Mouse (Mus musculus) lung, embryonic 14.5 days (tissue): Measurements from ENCODE around the gene Ampd3. TPM values are rescaled to one million over a fixed set of nuclear protein-coding genes. Genes with fewer than 3 reads are reported as not detected.
A peak's percentile ranks its signal among the peaks of the same experiment; 100 is the strongest.

Experiments used
- ATAC-seq: fragments of 200-750 bp; cut with Nextera tagmentation; 2 replicates; pipeline ENCODE4 v1.8.0; 2017; ENCODE audit warnings: mild to moderate bottlenecking, moderate TSS enrichment, moderate library complexity; ENCODE audit not compliant: insufficient read depth
- DNase-seq: peaks from one replicate; pipeline ENCODE4 v3.0.0-alpha.2; 2015
- H3K27ac ChIP-seq: fragments of 300-500 bp; sonication (generic); 2 replicates; pipeline ENCODE4 v1.5.1; 2014; ENCODE audit warnings: low read depth, mild to moderate bottlenecking, moderate library complexity
- H3K27me3 ChIP-seq: fragments of 300-500 bp; sonication (generic); 2 replicates; pipeline ENCODE4 v1.6.1; 2014; ENCODE audit warnings: low read length, control low read depth; ENCODE audit not compliant: insufficient read depth
- H3K36me3 ChIP-seq: fragments of 300-500 bp; sonication (generic); 2 replicates; pipeline ENCODE4 v1.6.1; 2014; ENCODE audit warnings: control low read depth; ENCODE audit not compliant: insufficient read depth
- H3K4me1 ChIP-seq: fragments of 300-500 bp; sonication (generic); 2 replicates; pipeline ENCODE4 v1.6.1; 2014; ENCODE audit warnings: antibody characterized with exemption, control low read depth; ENCODE audit not compliant: insufficient read depth
- H3K4me2 ChIP-seq: fragments of 300-500 bp; sonication (generic); 2 replicates; pipeline ENCODE4 v1.6.1; 2014; ENCODE audit warnings: mild to moderate bottlenecking
- H3K4me3 ChIP-seq: fragments of 300-500 bp; sonication (generic); 2 replicates; pipeline ENCODE4 v1.5.1; 2014; ENCODE audit warnings: low read depth, low read length
- H3K9ac ChIP-seq: fragments of 300-500 bp; sonication (generic); 2 replicates; pipeline ENCODE4 v1.6.1; 2014
- H3K9me3 ChIP-seq: fragments of 300-500 bp; sonication (generic); 2 replicates; pipeline ENCODE4 v1.6.1; 2016; ENCODE audit warnings: low read depth, low read length, control low read depth
- CTCF ChIP-seq: IDR thresholded peaks from 2 replicates; pipeline ENCODE4 v1.5.1; 2016; ENCODE audit warnings: antibody characterized with exemption, low read depth
- WGBS: fragments of 180-500 bp; shearing (Covaris S2); extraction: QIAGEN DNeasy Blood & Tissue Kit; methylation state at CpG from one replicate; pipeline ENCODE4 v1.1.7; 2014; 5-methylcytosine and 5-hydroxymethylcytosine counted together
- polyA plus RNA-seq: library from polyadenylated mRNA; unstranded; fragments of >200 nt; fragmentation: Nextera tagmentation; extraction: Ambion mirVana; gene quantifications from 2 replicates; pipeline ENCODE4 v1.2.1, GENCODE M21; 2014

The Ampd3 gene
- polyA plus RNA-seq, 1 experiment from 2014 or later: 1.4 TPM

GRCm38 (mm10) chr7:110818787-110819350 lies 50.9 kb downstream of the Ampd3 start:
- Histone ChIP-seq H3K4me1 (no peaks in the 10 kb centered on the region), H3K36me3 (peaks cover 26% of the 10 kb centered on the region), H3K27ac (no peak overlapping the region), H3K4me2 (no peak overlapping the region), H3K9me3 (no peaks in the 10 kb centered on the region), H3K4me3 (no peak overlapping the region), H3K27me3 (no peaks in the 10 kb centered on the region), H3K9ac (no peak overlapping the region)
- no peak for TF ChIP-seq CTCF
- ATAC-seq: no peak
- WGBS: 50% methylated on average over 11 of the region's 11 CpGs
- DNase-seq: no peak

- Histone ChIP-seq H3K9me3 (no peaks in the 10 kb centered on the region), H3K27ac (no peak overlapping the region), H3K27me3 (no peaks in the 10 kb centered on the region), H3K4me3 (no peak overlapping the region), H3K9ac (no peak overlapping the region), H3K4me2 (no peak overlapping the region), H3K36me3 (peaks cover 33% of the 10 kb centered on the region), H3K4me1 (no peaks in the 10 kb centered on the region)
- WGBS: 19% methylated on average over 5 of the region's 5 CpGs
- ATAC-seq (peak; percentile 19; the same call in 1 of the 2 replicates), DNase-seq (no peak)
- TF ChIP-seq CTCF: peak; percentile 11; the same call in 1 of the 2 replicates
These were observed 53.1 kb downstream of the Ampd3 start for GRCm38 (mm10) chr7:110821068-110821467.

- DNase-seq (peak; percentile 87), ATAC-seq (peak; percentile 65; the same call in 1 of the 2 replicates)
- Histone ChIP-seq H3K4me1 (no peaks in the 10 kb centered on the region), H3K36me3 (peaks cover 33% of the 10 kb centered on the region), H3K4me2 (no peak overlapping the region), H3K27me3 (no peaks in the 10 kb centered on the region), H3K4me3 (no peak overlapping the region), H3K9ac (no peak overlapping the region), H3K9me3 (no peaks in the 10 kb centered on the region), H3K27ac (no peak overlapping the region; the same call in 1 of the 2 replicates)
- TF ChIP-seq CTCF: no peak
- 41% methylated on average over 3 of the region's 3 CpGs for WGBS
These were observed 53.6 kb downstream of the Ampd3 start for GRCm38 (mm10) chr7:110821653-110822052.

GRCm38 (mm10) chr7:110822055-110822454 lies 54.0 kb downstream of the Ampd3 start:
- 30% methylated on average over 4 of the region's 4 CpGs for WGBS
- no peaks in the 10 kb centered on the region for H3K9me3 ChIP-seq
- no peak overlapping the region for H3K27ac ChIP-seq
- no peaks in the 10 kb centered on the region for H3K27me3 ChIP-seq
- no peak overlapping the region for H3K9ac ChIP-seq
- no peak overlapping the region for H3K4me3 ChIP-seq
- no peak for DNase-seq
- peaks cover 35% of the 10 kb centered on the region for H3K36me3 ChIP-seq
- no peaks in the 10 kb centered on the region for H3K4me1 ChIP-seq
- no peak overlapping the region for H3K4me2 ChIP-seq
- TF ChIP-seq CTCF: no peak
- no peak for ATAC-seq

GRCm38 (mm10) chr7:110823076-110823475 lies 55.1 kb downstream of the Ampd3 start:
- Histone ChIP-seq H3K9ac (no peak overlapping the region), H3K4me2 (no peak overlapping the region), H3K27me3 (no peaks in the 10 kb centered on the region), H3K9me3 (no peaks in the 10 kb centered on the region), H3K4me3 (no peak overlapping the region), H3K4me1 (no peaks in the 10 kb centered on the region), H3K27ac (no peak overlapping the region), H3K36me3 (peaks cover 35% of the 10 kb centered on the region)
- WGBS: 46% methylated on average over 8 of the region's 8 CpGs
- DNase-seq (no peak), ATAC-seq (no peak)
- TF ChIP-seq CTCF: no peak

GRCm38 (mm10) chr7:110823593-110823992 lies 55.6 kb downstream of the Ampd3 start:
- no peak for TF ChIP-seq CTCF
- H3K27ac ChIP-seq: no peak overlapping the region
- no peaks in the 10 kb centered on the region for H3K27me3 ChIP-seq
- H3K36me3 ChIP-seq: peaks cover 35% of the 10 kb centered on the region
- H3K4me3 ChIP-seq: no peak overlapping the region
- no peaks in the 10 kb centered on the region for H3K9me3 ChIP-seq
- peak; percentile 14; the same call in 1 of the 2 replicates for ATAC-seq
- DNase-seq: peak; percentile 72
- H3K4me1 ChIP-seq: no peaks in the 10 kb centered on the region
- H3K9ac ChIP-seq: no peak overlapping the region
- WGBS: 51% methylated on average over 4 of the region's 4 CpGs
- H3K4me2 ChIP-seq: no peak overlapping the region

- no peaks in the 10 kb centered on the region for H3K9me3 ChIP-seq
- H3K9ac ChIP-seq: no peak overlapping the region
- no peaks in the 10 kb centered on the region for H3K27me3 ChIP-seq
- H3K27ac ChIP-seq: no peak overlapping the region
- H3K4me2 ChIP-seq: no peak overlapping the region
- ATAC-seq (no peak), DNase-seq (no peak)
- H3K4me1 ChIP-seq: no peaks in the 10 kb centered on the region
- TF ChIP-seq CTCF: no peak
- H3K4me3 ChIP-seq: no peak overlapping the region
- 85% methylated on average over 8 of the region's 8 CpGs for WGBS
- peaks cover 40% of the 10 kb centered on the region for H3K36me3 ChIP-seq
These were observed 56.3 kb downstream of the Ampd3 start for GRCm38 (mm10) chr7:110823995-110824953.
